Mouse (Mus musculus) C2C12 (cell line): ENCODE results near the gene Gfod2. TPM values are rescaled to one million over a fixed set of nuclear protein-coding genes. Genes with fewer than 3 reads are reported as not detected.
A peak's percentile ranks its signal among the peaks of the same experiment; 100 is the strongest.

Source experiments
- H3K27me3 ChIP-seq: one replicate; pipeline ENCODE4 v1.6.1; 2011; ENCODE audit not compliant: control insufficient read depth, insufficient read depth, insufficient read length
- H3K36me3 ChIP-seq: one replicate; pipeline ENCODE4 v1.6.1; 2011; ENCODE audit not compliant: control insufficient read depth, insufficient read depth
- H3K4me3 ChIP-seq: one replicate; pipeline ENCODE4 v1.5.1; 2011; ENCODE audit warnings: mild to moderate bottlenecking, control low read depth; ENCODE audit not compliant: poor library complexity, insufficient read depth, severe bottlenecking
- H3K79me2 ChIP-seq: one replicate; pipeline ENCODE4 v1.6.1; 2011; ENCODE audit not compliant: control insufficient read depth, insufficient read depth
- H3K79me3 ChIP-seq: one replicate; pipeline ENCODE4 v1.6.1; 2011; ENCODE audit warnings: low read depth, control low read depth
- H3ac ChIP-seq: one replicate; pipeline ENCODE3; 2011; ENCODE audit warnings: low read depth; ENCODE audit not compliant: control insufficient read depth, insufficient read length
- CEBPB ChIP-seq: IDR thresholded peaks from one replicate; pipeline ENCODE4 v1.6.1; 2011; ENCODE audit warnings: low read depth, mild to moderate bottlenecking, control low read depth, moderate library complexity
- CTCF ChIP-seq: IDR thresholded peaks from one replicate; pipeline ENCODE4 v1.5.1; 2011; ENCODE audit not compliant: control insufficient read depth, insufficient read depth, insufficient read length
- FOSL1 ChIP-seq: IDR thresholded peaks from one replicate; pipeline ENCODE4 v1.8.0; 2011; ENCODE audit warnings: mild to moderate bottlenecking, low read length; ENCODE audit not compliant: poor library complexity, insufficient read depth, severe bottlenecking
- MAX ChIP-seq: IDR thresholded peaks from one replicate; pipeline ENCODE4 v1.6.1; 2011; ENCODE audit warnings: mild to moderate bottlenecking, control low read depth
- MYOD1 ChIP-seq: IDR thresholded peaks from one replicate; pipeline ENCODE4 v1.6.1; 2011; ENCODE audit warnings: low read depth; ENCODE audit not compliant: control insufficient read depth, insufficient read length
- MYOG ChIP-seq: IDR thresholded peaks from one replicate; pipeline ENCODE4 v1.6.1; 2011; ENCODE audit not compliant: control insufficient read depth, insufficient read length; ENCODE audit errors: extremely low read depth
- USF1 ChIP-seq: IDR thresholded peaks from one replicate; pipeline ENCODE4 v1.6.1; 2011; ENCODE audit warnings: low read depth, mild to moderate bottlenecking, control low read depth, moderate library complexity
- polyA plus RNA-seq: library from polyadenylated mRNA; unstranded; fragments of >200 nt; fragmentation: generic; extraction: Trizol; gene quantifications from one replicate; pipeline ENCODE4 v1.2.1, GENCODE M21; 2012; ENCODE audit warnings: missing spikeins

The Gfod2 gene
- polyA plus RNA-seq, 1 experiment = 8.2 TPM

GRCm38 (mm10) chr8:105771398-105772175 lies 13.1 kb upstream of the Gfod2 start:
- Histone ChIP-seq H3K27me3 (no peaks in the 10 kb centered on the region), H3K79me2 (no peaks in the 10 kb centered on the region), H3K4me3 (no peak overlapping the region), H3K36me3 (peaks cover 34% of the 10 kb centered on the region), H3K79me3 (no peaks in the 10 kb centered on the region), H3ac (no peak overlapping the region)
- no peak for TF ChIP-seq CEBPB
- no peak for TF ChIP-seq USF1
- TF ChIP-seq MAX = no peak
- TF ChIP-seq MYOD1 = no peak
- TF ChIP-seq MYOG = no peak

GRCm38 (mm10) chr8:105770609-105771008 lies 12.1 kb upstream of the Gfod2 start:
- peaks cover 28% of the 10 kb centered on the region for H3K36me3 ChIP-seq
- H3K4me3 ChIP-seq = no peak overlapping the region
- no peaks in the 10 kb centered on the region for H3K27me3 ChIP-seq
- no peaks in the 10 kb centered on the region for H3K79me3 ChIP-seq
- no peak overlapping the region for H3ac ChIP-seq
- TF ChIP-seq CEBPB (no peak), USF1 (no peak), MYOG (no peak), MAX (no peak), MYOD1 (no peak), CTCF (no peak), FOSL1 (no peak)
- H3K79me2 ChIP-seq = no peaks in the 10 kb centered on the region

- no peaks in the 10 kb centered on the region for H3K79me3 ChIP-seq
- H3K79me2 ChIP-seq = no peaks in the 10 kb centered on the region
- H3K4me3 ChIP-seq = no peak overlapping the region
- H3K36me3 ChIP-seq = peaks cover 27% of the 10 kb centered on the region
- H3K27me3 ChIP-seq = no peaks in the 10 kb centered on the region
- TF ChIP-seq CTCF (no peak), USF1 (no peak), MAX (no peak), CEBPB (no peak), FOSL1 (no peak), MYOD1 (no peak), MYOG (no peak)
- H3ac ChIP-seq = no peak overlapping the region
Measured at GRCm38 (mm10) chr8:105768485-105769257, 10.2 kb upstream of the Gfod2 start.

GRCm38 (mm10) chr8:105757796-105758276 lies 628 bp downstream of the Gfod2 start:
- Histone ChIP-seq H3K79me2 (peaks cover 22% of the 10 kb centered on the region), H3K4me3 (peak overlapping the region; percentile 59), H3ac (peak overlapping the region; percentile 57), H3K27me3 (no peaks in the 10 kb centered on the region), H3K36me3 (no peaks in the 10 kb centered on the region), H3K79me3 (peaks cover 12% of the 10 kb centered on the region)
- TF ChIP-seq MAX (no peak), MYOD1 (no peak), MYOG (no peak), CTCF (no peak), USF1 (no peak), CEBPB (no peak), FOSL1 (no peak)

- TF ChIP-seq MYOG = no peak
- TF ChIP-seq USF1 = no peak
- TF ChIP-seq FOSL1 = no peak
- no peak for TF ChIP-seq CEBPB
- no peak for TF ChIP-seq MAX
- TF ChIP-seq CTCF = no peak
- Histone ChIP-seq H3K36me3 (no peaks in the 10 kb centered on the region), H3K27me3 (no peaks in the 10 kb centered on the region)
Measured at GRCm38 (mm10) chr8:105754688-105755087, 3.8 kb downstream of the Gfod2 start.

More at GRCm38 (mm10) chr8:105754688-105755087, 3.8 kb downstream of the Gfod2 start:
- Histone ChIP-seq H3K4me3 (no peak overlapping the region), H3K79me3 (peaks cover 14% of the 10 kb centered on the region), H3ac (no peak overlapping the region), H3K79me2 (peaks cover 40% of the 10 kb centered on the region)
